Mouse (Mus musculus) v-Abl transformed pro-B cells (cell line): Measurements from ENCODE around the gene Rbpjl.

Source experiments
- in situ Hi-C, 2 experiments: fragments of 400-800 bp; cut with MboI; formaldehyde crosslinking; loops; one replicate each; pipeline ENCODE4 v1.15.1; 2025; ENCODE audit not compliant: unreplicated experiment in 2 of 2

Rbpjl gene

DNA sequence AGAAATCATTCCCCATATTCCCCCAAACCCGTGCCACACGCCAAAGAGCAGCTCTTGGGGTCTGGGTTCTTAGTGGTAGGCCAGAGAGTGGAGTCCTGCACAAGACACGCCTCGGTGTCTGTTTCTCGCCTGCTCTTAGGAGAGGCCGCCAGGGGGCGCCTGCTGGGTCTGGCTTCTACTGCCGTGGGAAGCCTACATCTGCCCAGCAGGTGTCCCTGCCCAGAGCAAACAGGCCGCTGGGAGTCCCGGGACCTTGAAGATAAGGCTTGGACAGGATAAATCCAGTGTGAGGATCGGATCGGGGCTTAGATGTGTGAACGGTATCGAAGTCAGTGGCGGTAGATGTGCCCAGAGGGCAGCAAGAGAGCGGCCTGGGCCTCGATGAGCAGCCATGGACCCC is at the start of gene Rbpjl:
TSS of gene Rbpjl (plus strand) at position 236 of the 400 bp plus-strand sequence.
- in situ Hi-C loops, result no loop called here

DNA sequence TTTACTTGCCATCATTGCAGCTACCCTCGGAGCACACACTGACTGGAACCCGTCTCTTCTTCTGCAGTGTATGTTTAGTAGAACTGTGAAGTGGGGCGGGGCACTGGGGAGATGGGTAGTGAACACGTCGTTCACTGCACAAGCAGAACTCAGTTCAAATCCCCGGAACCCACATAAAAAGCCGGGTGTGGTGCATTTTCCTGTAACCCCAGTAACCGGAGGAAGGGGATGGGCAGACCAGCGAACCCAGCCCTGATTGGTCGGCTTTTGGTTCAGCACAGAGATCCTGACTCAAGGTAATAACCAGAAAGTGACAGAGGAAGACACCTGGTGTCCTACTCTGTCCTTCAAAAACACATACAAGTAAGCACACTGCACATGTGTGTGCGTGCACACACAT is 49.6 kb upstream of the Rbpjl start:
- in situ Hi-C loops, result loop anchor here (5.0 kb wide), 1 partner anchor 34 kb away; the partner anchor contains the start of gene Slpi (in 2 of the 2)

DNA sequence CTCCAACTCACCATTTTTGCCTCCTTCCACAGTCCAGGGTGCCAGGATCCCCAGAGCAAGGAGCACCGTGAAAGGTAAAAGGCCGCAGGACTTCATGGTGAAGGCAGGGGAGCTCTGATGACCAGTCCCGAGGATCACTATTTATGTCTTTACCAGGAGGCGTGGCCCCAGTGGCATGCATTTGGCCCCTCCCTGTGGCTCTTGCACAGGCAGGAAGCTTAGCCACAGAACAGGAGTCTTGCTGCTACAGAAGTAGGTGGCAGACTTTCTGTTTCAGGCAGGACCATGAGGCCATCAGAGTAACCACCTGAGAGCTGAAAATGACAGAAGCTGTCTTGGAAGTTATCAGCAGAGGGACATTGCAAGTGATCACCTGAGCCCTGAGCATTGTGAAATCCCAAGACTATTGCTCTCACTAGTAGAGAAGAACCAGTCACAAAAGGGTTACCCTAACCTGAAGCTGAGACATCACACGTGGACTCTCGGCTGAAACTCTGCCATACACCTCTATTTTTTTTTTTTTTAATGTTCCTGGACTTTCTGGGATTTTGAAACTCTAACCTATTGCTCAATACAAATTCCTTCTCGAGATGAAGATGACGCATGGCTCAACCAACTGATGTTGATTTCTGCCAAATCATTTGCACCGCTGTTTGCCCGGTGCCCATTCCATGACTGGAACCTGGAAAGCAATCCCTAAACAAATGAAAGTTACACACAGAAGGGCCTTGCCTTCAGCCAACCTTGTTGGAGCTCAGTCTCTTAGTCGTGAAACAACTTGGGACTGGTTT is 46.6 kb upstream of the Rbpjl start:
- in situ Hi-C loops, result no loop called here

DNA sequence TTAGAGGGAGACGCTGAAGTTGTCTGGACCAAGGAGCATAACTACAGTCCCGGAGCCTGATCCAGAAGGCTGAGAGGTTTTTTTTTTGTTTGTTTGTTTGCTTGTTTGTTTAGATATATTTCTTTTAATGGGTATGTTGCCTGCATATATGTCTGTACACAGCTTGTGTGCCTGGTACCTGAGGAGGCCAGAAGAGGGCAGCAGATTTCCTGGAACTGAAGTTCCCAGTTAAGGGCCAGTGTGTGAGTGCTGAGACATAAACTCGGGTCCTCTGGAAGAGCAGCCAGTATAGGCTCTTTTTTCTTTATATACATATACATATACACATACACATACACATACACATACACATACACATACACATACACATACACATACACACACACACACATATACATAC is 44.6 kb upstream of the Rbpjl start:
- in situ Hi-C loops, result no loop called here

DNA sequence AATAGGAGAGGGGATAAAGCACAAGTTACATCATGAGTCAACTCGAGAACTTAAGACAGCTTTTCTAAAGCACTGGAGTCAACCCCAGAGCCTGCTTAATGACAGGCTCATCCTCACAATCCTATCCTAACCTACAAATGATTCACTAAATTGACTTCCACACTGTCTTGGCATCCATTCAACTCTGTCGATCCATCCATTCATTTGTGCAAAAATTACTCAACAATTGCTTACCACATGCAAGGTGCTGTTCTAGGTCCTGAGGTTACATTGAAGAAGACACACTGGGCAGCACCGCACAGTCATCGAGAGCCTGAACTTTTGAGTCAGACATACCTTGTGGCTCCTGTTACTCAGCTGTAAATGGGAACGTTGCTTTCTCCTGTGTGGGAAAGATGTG is 43.9 kb upstream of the Rbpjl start:
- in situ Hi-C loops, result no loop called here

DNA sequence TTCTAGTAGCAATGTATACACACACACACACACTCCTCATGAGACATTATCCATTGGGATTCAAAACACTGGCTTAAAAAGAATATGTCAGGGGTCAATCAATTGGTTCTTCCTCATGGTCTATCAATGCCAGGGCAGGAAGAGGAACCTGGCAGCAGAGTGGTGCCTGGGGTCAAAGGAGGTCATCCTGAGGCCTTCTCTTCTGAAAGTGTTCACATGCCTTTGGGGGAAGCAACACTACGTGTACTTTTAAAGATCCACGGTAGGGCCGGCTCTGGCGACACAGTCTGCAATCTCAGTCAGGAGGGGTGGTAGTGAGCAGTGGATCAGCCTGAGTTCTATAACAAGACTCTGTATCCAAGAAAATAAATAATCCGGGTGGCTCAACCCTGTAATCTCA is 43.3 kb upstream of the Rbpjl start:
- in situ Hi-C loops, result no loop called here

DNA sequence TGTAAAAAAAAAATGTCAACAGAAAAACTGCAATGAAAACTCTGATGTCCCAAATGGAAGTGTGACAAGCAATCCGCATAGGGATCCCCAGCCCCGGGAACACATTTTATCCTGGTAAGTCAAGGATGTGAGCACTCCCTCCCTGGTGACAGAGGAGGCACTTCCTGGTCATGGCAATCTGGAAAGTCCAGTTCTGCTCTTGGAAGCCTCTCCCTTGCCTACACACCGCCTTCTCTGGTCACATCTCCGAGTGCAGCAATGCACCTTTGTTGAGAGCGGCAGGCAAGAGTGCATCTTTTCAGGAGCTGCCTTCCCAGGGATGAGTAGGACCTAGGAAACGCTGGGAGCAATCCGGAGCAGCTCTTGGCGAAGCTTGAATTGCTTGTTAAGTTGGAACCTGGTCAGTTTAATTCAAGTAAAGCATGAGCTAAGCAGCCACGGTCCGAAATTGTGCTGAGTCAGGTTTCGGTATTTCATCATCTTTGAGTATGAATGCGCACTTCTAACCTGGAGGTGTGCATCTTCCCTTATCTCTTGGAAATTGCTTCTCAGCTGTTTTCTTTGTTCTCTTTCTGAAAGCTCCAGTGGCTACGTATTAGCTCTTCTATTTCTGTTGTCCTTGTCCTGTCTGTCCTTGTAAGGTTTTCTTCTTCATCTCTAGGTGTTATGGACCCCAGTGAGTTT is 41.8 kb upstream of the Rbpjl start:
- in situ Hi-C loops, result no loop called here

DNA sequence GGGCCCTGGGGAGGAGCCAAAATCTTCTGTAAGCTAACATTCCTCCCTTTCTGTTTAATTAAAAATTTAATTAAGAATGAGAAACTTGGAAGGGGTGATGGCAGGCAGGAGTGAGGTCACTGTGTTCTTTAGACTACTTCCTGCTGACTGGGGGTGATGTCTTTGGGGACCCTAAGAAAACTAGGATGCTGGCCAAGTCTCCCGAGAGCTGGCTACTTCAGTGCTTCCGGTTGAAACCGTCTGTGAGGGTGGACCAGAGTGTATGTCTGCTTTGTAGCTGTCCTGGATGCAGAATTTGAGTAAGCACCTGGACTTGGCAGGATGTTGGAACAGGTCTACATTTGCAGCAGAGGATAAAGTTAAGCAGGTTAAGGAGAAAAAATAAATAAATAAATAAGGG is 36.0 kb upstream of the Rbpjl start:
- in situ Hi-C loops, result no loop called here

DNA sequence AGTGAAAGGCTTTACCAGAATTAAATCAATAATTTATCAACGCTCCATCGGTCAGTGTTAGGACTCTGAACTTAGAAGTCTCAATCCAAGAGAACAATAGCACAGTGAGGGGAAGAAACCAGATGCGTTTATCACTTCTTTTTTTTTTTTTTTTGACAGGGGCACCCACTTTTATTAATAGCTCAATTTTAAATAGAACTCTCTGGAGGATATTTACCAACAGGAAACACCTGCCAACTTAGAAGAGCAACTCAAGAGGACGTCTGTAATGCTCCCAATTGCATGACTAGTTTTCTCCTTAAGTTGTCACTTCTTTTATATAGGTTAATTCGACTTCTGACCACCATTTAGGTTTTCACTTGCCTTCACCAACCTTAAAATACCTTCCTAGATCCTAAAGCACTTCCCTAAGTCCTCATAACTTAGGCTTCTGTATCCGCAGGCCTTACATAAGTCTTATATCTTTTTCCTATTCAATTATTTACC is 34.3 kb upstream of the Rbpjl start:
- in situ Hi-C loops, result no loop called here

DNA sequence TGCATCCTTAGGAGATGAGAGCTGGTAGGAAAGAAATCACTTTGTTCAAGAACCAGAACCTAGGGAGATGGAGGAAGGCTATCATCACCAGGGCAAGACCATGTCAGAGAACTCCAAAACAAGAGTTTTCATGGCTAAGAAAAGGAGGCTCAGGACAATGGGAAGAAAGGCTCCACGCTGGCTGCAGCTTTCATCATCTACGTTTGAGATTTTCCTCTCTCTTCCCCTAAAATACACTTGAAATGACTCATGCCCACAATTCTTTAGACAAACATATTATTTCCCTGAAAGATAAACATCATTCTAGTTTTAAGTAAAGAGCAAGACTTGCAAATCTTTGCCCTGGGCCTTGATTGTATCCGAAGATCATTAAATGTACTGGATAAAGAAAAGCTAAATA is 31.6 kb upstream of the Rbpjl start:
- in situ Hi-C loops, result no loop called here

DNA sequence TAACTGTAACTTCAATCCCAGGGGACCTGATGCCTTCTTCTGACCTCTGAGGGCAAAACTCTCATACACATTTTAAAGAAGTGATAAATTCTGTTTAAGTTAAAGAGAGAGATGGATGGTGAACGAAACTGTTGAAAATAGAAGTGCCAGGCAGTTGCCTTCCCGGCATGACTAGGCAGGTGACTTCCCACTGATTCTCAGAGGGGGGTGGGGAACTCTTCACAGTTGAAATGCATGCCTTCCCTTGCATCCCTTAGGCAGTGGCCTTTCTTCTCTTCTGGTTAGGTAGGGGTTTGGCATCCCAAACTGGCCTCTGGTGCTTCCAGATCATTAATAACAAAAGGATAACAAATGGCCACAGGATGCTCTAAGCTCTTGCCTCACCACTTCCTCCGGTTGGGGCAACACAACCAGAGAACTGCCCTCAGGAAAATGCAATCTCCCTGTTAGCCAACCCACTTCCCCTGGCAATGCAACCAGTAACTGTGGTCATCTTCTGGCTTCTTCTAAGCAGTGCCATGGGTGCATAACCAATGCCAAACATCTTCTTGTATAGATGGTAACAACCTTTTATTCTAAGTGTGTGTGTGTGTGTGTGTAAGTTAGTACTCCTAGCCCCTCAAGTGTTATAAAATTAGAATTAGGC is 30.4 kb upstream of the Rbpjl start:
- in situ Hi-C loops, result no loop called here

DNA sequence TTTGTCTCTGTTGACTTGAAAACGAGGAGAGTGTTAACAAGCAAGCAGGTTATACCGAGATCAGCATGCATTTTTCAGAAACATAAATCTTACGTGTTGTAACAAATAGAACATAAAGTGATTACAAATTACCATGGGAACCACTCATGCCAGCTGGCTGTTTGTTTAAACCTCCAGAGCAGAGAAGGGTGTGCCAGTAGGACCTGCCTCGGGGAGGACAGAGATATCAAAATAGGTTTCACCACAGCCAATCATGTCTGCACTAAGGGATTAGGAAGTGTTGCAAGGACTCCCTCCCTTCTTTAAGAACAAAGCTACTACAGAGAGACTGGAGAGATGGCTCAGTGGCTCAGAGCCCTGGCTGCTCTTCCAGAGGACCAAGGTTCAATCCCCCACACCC is 29.8 kb upstream of the Rbpjl start:
- in situ Hi-C loops, result no loop called here

DNA sequence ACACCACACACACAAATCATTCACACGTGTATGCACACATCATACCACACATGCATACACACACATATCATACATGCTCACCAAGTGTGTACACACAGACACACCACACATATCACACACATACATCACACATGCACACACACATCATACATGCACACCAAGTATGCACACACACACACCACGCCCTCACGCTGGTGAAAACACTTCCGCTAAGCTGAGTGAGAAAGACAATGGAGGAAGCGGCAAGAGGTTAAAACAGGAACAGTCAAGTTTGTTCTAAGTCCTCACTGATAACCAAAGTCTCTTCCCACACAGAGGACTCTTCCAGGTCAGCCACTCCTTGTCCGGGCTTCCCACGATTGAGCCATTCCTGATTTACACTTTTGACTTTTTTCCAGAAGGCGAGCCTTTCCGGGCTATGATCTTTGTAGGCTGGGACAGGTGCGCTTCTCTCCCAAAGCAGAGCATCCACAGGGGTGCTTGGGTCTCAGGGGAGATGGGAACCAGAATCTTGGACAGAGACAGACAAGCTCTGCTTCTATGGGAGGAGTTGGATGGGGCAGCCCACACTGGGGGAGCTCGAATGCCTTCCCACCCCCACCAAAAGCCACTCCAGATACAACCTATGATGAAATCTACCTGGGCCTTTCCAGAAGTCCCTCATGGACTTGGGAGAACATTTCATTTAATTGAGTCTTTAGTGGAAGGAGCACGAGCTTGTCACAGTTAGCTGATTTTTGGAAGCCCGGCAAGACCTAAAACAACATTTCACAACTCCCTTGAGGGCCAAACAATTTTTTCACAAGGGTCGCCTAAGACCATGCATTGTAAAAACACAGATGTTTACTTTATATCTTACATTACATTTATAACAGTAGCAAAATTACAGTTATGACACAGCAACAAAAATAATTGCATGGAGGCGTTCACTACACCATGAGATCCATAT is 25.2 kb upstream of the Rbpjl start:
- in situ Hi-C loops, result no loop called here

DNA sequence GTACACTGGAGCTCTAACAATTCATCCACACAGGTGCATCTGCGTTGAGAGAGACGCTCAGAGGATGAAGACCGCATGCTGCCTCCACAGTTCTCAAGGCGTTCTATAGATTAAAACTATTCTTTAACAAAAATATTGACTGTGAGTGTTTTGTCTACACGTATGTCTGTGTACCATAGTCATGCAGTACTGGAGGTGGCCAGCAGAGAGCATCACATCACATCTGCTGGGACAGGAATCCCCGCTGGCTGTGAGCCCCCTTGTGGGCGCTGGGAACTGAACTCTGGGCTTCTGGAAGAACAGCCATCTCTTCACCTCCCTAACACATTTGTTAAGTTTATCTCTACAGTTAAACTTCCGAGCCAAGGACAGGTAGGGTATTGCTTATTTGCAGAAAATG is 21.2 kb upstream of the Rbpjl start:
- in situ Hi-C loops, result loop anchor here in 1 of 2 experiments (10.0 kb wide), 1 partner anchor 197 kb away; the partner anchor contains the start of gene Wfdc5

DNA sequence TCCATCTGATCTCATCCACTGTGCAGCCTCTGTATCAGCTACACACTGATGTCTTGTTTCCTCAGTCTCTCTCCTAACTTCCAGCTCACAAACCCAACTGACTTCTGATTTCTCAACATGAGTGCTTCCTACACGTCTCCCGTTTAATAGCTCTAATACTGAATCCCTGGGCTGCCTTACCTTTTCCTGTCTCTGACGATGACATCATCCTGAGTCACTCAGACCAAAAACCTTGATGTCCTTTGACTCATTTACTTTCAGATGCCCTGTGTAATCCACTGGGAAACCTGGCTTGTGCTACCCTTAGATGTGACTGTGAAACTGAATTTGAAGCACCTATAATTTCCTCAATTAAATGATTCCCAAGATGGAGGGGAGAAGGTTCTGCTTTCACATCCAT is 20.0 kb upstream of the Rbpjl start:
- in situ Hi-C loops, result loop anchor here in 1 of 2 experiments (10.0 kb wide), 1 partner anchor 198 kb away; the partner anchor contains the start of gene Wfdc5

DNA sequence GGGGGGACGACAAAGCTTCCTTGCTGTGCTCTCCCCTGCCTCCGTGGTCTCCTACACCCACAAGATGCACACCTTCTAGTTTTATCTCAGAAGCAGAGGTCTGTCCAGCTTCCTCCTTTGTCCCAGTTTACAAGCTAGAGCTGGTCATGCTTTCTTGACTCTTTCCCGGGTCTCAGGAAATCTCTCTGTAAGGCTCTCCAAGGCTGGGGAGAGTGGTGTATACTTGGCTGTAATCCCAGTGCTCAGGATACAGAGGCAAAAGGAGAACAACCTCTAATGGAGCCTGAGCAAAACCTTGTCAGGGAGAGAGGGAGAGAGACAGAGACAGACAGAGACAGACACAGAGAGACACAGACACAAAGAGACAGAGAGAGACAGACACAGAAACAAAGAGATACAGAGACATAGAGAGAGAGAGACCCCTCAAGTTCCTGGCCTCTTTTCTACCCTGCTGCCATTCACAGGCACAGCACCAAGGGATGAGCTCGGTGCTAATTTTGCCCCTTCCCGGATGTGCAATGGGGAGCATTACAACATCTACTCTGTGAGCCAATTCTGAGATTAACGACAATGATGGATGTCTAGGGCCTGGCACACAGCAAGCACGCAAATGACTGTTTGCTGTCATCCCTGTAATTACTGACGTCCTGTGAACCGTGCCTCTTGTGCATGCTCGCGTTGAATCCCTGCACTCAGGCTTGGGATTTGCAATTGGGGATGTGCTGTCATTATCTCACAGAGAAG is 19.1 kb upstream of the Rbpjl start:
- in situ Hi-C loops, result loop anchor here in 1 of 2 experiments (10.0 kb wide), 1 partner anchor 199 kb away; the partner anchor contains the start of gene Wfdc5

DNA sequence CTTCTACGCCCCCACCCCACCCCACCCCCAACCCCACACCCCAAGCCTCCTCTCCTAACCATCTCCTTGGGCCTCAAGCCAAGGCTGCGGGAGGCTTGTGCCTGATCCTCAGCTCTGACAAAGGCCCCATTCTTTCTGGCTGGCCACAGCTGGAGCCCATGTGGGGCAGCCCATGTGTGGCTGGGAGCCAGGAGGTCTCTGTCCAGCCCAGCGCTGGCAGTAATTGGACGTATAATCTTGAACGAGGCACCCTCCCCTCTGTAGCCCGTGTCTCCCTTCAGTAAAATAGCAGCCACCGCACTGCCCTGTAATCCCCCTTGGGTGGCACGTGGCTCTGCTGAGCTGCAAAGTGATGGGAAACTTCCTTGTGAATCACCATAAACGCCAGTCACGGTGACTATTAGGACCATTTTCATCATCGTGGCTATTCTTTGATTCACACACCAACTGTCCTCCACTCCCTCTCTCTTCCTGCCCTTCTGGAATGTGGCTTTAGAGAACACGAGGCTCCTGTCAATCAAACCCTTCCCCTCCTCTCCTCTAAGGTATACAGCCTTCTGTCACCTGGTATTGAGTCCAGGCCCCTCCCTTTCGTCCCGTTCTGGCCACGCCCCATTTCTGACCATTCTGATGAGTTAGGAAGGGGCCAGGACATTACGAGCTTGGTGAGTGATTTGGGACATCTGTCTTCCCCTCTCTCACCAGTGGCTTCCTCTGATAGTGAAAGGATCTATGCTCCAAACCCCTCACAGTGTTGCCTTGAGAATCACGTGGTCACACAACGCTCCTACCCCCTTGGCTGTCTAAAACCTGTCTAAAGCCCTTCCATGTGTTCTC is 16.8 kb upstream of the Rbpjl start:
- in situ Hi-C loops, result loop anchor here (5.0 to 10.0 kb wide), 2 partner anchors 34 to 201 kb away; partner anchors contain the start of gene Wfdc5 (in 1 of the 2)

DNA sequence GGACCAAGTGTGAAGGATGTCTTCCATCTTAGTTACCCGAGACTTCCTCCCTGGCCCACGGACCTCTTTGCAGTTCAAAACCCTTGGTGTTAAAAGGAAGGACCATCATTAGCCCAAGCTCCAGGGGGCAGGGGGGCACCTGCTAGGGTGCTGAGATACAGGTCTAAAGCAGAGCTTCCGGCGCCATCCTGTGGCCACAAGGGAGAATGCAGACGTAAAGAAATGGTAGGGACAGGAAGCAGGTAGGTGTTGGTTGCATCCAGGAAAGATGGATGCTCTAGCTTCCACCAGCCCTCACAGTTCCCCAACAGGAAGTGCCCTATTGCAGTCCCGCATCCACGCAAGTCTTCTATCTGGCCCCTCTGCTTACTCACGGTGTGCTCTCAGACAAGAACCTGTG is 16.0 kb upstream of the Rbpjl start:
- in situ Hi-C loops, result loop anchor here (5.0 to 10.0 kb wide), 2 partner anchors 35 to 202 kb away; partner anchors contain the start of gene Wfdc5 (in 1 of the 2)
